Mouse (Mus musculus) cerebellum, adult 9-11 months (tissue): ENCODE data around the gene BC052040.

Source experiments
- DNase-seq: peaks from one replicate; pipeline ENCODE4 v3.0.0; 2022

Gene BC052040

DNA sequence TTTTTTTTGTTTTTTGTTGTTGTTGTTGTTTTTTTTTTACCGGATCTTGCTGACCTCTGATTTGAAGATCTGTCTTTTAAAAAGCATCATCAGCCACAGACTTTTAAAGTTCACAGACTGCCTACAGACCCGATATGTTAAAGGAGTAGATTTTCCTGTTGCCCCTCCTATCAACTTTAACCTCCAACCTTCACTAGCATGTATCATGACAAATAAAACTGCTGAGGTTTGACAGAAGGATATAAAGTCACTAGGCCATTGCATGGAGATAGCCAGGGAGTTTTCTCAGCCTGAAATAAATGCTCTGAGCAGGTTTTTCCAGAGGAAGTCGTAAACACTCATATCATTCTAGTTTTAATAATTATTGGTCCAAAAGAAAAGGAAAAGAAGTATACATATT lies 136.5 kb downstream of the BC052040 start:
- no peak for DNase-seq

DNA sequence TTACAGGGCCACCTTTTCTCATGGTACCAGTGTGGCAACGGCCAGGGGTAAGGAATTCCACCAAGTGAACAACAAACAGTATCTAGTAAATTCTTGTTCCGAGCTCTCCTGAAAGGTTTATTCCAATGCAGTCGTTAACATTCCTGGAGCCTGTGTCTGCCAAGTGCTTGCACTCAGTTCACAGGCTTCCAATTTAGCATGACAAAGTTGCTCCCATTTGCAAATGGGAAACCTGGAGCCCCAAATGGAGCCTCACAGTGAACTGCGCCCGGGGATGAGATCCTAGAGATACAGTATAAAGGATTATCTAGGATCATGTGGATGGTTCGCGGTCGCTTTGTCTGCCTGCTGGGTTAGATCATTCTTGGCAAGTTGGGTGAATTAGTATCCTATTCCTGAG lies 141.9 kb downstream of the BC052040 start:
- DNase-seq, result no peak

DNA sequence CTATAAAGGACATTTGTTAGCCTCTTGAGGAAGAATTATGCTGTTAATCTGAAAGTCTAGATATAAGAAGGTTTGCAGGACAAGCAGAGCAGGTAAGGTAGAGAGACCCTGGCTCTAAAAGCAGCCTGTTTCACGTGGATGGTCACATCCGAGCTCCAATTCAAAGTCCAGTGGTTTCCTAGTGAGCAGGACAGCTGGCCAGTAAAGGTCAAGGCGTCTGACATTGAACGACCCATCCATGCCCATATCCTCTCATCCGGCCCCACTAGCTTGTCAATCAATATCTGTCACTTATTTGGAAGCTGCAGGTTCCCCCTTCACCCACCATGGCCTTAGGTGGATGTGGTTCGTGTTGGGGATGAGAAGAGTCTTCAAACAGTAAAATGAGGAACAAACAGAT lies 142.7 kb downstream of the BC052040 start:
- DNase-seq, result no peak

DNA sequence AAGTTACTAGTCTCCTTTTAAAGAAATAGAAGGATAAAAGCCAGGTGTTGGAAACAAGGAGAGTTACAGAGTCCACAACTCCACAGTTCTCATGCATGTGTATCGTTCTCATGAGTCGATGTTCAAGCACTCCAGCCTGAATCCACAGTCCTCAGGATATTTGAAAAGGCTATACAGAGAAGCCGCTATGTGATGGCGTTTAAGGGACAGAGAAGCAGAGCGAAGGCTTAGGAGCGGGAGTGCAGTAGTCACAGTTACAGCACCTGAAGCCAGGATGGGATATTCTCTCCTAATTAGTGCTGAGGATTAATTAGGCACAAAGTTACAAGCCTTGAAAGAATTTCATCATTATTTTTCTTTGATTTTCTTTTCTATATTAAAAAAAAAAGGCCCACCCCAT lies 143.2 kb downstream of the BC052040 start:
- DNase-seq, result no peak

DNA sequence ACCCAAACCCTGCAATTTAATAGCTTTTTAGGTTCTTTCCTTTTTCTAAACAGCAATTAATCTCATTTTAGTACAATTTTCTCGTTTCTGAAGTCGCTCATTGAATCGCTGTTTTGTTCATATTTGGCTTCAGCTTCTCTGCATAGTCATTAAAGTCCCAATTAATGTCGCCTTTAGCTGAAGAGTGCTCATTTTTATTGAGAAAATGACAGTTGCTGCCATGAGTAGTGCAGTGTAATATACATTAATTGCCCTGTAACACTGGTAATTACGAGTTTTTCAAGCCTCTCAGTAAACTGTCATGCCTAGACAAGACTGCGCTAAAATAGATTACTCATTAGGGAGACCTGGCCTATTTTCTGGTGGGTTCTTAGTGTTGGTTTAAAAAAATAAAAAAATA lies 144.0 kb downstream of the BC052040 start:
- no peak for DNase-seq

DNA sequence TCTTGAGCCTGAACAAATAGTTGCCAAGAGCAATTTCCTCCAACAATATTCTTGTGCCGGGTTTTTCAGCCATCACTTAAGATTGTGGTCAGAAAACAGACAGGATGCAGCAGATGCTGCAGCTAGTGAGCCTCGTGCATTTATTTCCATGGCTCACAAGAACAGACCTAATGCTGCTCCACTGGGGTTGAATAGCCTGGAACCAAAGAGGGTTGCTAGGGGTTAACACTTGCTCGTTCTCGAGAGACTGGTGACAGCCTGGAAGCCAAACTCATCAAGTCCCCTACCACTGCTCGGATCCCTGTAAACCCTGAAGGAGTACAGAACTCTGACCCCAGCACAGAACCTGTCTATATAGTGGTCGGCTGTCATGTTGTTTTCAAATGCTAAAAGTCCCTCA lies 144.4 kb downstream of the BC052040 start:
- no peak for DNase-seq

DNA sequence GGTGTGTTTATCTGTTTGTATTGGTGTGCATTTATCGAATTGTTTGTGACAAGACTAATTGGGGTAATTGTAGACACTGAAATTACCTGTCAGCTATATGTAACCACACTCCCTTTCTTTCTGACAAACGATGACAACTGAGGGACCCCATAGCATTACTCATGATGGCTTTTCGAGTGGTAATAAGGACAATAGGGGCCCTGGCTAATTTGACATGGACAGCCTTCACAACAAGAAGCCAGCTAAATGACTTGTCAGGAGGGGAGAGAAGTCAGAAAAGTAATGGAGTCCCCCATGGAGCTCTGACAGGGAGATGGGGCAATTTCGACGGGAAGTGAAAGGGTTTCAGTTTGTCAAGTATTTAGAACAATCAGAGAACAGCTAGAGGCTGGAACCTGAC lies 145.3 kb downstream of the BC052040 start:
- DNase-seq, result no peak

DNA sequence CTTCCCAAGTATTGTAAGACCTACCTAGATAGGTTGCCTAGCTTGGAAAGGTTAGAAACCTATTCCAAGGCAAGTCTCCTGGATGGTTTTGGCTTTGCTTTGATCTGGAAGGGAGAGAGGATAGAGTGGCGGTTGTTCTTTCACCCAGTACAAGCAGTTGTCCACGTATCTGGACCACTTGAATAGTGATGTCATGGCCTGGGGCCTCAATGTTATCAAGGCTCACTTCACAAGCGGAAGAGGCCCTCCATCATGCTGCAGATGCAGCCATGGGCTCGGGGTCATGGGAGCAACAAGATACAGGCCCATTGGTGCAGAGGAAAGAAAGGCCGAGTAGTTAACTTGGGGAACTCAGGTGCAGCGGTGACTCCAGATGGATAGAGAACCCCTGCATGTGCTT lies 147.1 kb downstream of the BC052040 start:
- DNase-seq, result no peak

DNA sequence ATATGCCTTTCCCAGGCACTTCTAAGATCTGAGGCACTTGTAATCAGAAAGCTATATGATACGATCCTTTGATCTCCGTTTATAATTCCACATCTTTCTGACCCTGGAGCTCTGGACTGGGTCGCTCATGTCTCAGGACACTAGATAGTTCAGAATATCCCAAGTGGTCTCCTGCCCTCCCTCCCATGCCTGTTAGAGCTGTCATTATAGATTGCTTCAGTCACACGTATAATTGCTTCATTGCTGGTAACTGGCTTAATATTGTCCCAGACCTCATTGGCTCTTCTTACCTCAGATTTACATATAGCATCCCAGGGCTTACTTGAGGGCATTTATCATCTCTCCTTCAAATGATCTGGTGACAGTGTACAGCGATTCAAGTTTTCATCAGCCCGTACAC lies 149.0 kb downstream of the BC052040 start:
- DNase-seq, result no peak

DNA sequence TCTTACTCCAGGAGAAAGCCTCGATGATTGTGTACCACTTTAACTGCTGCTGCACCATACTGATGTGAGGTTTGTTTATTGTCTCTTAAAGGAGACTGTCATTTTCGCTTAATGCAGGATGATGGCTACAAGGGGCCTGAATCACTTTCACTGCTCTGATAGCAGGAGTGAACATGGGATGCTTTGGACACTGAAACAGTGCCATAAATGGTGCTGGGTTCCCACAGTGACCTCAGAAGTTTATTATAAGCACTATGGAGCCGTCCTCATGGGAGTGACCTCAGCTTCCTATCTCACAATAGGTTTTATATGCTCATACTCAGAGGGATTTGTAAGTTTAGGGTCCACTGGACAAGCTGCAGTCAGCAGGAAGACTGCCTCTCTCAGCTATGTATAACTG lies 149.7 kb downstream of the BC052040 start:
- DNase-seq, result no peak

DNA sequence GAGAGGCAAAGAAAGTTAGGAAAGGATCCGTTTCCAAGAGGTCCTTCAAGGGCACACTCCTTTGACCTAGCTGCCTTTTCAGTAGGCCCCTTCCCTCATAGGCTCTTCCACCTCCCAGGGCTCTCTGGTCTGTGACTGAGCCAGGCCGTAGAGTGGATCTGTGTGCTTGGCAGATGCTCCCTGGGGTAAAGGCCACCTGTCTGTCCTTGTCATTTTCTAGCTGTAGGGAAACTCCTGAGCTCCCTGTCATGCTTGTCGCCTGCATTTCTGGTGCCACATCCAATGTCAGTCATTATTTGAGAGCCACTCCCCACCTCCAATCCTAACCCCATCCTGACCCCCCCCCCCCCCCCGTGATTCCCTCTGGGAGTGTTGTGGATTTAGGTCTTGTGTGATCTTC lies 151.1 kb downstream of the BC052040 start:
- no peak for DNase-seq

DNA sequence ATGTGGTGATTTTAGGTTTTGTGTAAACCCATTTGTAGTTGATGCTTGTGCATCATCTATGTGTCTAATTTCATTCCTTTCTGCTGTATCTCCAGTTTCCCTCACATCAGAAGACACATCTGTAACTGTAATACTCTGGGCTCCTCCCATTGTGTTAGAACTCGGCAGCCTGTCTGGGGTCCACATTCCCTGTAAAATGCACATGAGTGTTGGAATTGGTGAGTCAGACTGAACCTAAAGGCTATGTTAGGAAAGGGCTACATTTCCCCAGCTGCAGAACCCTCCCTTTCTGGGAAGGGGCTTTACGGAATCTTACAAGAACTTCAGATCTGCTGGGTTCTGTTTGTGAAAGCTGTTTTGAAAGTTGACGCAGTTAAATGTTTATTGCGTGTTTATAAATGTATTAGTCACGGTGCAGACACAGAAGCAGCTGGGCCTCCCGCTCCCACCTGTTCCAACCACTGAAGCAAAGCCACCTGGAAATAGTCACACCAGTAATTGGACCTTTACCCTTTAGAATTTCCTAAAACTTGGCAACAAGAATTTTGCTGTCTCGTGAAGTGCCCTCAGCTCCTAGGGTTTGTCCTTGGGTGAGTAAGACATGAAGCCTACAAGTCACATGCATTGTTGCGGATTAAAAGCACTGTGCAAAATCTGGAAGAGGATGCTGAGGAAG lies 151.6 kb downstream of the BC052040 start:
- DNase-seq, result no peak

DNA sequence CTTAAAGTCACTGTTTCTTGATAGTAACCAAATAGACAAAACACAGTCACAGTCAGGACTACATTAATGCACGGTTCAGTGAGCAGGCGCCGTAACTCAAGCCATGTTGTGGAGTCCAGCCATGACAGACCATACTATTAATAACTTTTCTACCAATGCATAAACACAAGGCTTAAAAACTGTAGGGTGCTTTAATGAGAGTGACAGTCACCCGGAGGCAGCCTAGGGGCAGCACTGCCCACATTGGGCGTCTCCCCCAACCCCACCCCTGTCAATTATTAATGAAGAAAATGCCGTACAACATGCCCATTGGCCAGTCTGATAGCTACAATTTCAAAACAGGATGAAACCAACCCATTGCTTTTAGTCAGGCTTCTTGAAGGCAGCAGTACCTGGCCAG lies 153.3 kb downstream of the BC052040 start:
- no peak for DNase-seq

DNA sequence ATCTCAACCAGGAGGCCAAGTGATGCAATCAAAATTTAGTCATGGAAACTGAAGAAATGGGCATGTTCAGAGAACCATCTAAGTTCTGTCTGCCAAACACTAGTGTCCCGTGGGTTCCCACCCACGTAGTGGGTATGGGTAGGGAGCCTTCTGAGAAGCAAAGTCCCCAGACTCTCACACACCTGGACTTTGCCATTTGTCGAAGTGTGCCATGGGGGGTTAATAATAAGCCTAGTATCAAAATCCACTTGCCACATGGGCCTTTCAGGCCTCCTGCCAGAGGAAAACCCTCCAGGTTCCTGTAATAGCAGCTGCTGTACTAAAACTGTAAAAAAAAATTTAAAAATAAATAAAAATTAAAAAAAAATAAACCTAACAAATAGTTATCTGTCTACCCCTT lies 154.9 kb downstream of the BC052040 start:
- no peak for DNase-seq

DNA sequence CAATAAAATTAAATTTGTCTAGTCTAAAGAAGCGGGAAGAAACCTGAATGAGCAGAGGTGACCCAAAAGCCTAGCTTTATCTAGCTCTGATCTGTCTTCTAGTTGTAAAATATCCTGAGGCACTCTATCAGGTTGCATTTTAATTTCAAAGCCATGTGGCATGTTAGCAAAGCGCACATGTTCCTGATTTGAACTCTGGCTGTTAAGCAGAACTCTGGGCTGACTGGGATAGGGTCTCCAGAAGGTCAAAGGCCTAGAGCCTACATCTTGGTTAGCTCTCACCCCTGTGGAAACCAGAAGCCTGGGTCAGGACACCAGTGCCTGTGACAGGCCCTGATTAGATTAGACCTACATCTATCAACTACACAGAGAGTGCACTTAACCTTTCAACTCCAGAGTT lies 156.4 kb downstream of the BC052040 start:
- DNase-seq, result no peak

DNA sequence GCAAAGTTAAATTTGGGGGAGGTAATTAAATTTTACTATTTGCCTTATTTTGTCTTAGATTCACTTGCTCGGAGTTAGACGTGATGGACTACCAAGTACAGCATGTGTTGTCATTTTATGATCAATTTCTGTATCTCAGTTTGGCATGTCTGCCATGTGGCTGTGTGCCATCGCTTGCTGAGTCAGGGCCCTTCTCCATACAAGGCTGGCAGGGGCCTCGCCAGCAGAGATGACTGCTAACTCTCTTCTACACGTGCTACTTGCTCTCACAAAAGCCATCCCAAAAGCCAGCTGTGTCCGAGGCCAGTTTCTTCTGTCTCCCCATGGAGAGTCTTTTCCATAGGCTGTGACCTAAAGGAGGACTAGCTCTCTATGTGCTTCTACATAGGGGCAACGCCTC lies 160.5 kb downstream of the BC052040 start:
- DNase-seq, result no peak

DNA sequence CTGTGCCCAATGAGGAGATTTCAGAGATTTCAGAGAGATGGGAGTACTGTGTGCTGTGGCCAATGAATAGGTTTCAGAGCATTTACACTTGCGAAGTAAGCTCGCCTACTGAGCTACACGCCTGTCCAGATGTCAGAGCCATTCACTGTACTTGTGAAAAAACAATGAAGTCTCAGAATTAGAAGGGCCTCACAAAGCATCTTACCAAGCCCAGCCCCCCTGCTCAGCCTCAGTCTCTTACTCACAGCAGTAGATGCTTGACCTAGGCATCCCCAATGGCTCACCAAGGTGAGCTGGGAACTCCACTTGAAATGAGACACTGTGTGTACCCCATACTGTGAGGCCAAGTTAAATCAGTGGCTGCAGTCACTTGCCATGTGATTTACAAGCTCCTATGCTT lies 166.1 kb downstream of the BC052040 start:
- DNase-seq, result no peak

DNA sequence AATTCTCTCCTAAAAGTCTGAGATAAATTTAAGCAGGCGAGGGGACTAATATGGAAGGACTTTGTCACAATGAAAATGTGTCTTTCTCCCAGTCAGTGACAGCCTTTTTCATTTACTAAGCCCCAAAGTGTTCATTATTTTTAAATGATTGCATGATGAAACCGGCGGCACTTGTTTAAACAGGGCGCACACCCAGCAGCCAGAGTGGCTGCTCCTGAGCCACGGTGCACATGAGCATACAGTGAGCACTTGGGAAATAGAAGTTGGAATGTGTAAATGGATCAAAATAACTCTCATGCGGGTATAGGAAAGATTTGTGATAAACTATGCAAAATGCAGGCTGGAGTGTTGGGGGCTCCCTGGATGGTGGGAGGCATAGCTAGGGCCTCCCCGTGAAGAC lies 169.7 kb downstream of the BC052040 start:
- no peak for DNase-seq

DNA sequence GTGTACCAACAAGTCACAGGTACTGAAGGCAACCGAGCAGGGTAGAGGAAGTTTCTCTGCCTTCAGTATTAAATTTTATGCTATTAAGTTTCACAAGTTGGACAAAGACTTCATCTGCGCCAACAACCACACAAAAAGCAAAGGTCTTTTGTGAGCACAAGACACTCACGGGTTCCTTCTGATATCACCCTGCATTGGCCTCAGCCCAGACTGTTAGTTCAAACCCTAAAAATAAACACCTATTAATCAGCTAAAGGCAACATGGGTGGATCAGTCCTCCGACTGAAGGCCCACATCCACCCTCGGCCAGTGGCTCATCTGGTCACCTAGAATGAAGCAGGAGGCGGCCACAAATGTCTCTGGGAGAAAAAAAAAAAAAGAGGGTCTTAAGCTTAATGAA lies 176.2 kb downstream of the BC052040 start:
- DNase-seq, result no peak

DNA sequence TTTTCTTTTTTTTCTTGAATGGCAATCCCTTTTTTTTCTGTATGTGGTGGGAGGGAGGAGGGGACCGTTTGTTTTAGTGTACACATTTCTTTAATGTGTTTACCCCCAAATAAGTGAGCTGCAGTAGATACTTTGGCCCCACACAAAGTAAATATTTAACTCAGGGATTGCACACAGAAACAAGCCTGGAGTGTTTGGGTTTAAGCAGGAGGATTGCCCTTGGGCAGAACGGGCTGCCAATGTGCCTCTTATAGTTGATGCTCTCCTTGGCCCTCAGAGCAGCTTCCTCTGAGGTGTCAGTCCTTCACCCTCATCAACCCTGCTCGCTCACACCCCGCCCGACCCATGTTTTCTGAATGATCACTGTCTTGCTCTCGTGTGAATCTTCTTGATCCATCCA lies 177.0 kb downstream of the BC052040 start:
- DNase-seq, result no peak

DNA sequence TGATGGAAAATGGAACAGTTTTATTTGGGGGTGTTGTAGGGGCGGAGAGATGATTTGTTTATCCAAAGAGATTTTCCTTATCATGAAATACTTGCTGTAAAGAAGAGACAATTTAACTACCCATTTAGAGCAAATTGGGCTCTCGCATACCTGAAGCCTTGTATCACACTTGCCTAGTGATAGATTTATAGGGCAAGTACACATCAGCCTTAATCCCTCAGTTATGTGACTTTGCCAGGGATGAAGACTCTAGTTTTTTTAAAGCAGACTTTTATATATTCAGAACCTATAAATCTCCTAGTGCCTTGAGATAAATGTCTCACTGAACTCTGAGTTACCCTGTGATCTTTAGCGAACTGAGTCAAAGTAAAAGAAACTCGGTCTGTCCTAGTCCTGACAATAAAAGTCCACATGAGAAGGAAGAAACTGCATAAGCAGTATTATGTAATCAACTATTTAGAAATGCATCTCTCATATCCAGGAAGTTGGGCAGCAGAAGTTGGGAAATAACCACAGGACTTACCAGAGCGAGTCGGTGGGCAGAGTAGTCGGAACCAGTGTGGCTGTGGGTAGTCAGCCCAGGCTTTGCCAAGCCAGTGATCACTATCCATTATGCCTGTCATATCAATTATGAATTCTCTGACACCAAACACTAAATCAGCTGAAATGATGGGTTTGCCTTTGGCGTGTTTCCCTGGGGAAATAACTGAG lies 183.2 kb downstream of the BC052040 start:
- no peak for DNase-seq

DNA sequence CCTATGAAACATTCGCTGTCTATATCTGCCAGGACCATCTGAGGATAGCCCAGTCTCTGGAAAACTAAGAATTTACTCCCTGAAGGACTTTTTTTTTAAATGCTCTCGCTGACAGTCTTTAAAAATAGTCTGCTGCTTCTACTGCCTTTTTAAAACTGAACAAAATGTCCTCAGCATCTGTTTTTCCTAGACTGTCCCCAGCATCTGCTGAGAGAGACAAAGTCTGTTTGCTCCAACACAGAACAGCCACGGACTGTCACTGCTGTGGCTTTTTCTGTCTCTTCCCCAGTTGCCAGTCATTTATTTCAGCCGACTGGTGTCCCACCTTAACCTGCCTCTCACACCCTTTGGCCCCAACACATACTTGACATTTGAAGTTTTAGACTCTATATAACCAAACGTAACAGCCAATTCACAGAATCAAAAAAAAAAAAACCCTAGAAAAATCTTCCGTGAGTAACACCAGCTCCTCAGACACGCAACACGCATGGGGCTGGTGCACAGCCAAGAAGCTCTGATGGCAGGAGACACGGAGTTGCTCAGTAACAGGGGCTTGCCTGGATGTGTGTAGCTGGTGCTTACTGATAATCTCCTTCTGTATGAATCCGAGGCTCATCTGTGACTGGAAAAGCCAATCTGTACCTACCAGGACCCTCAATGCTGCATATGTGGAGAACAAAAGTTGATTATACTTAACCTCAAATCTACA lies 188.2 kb downstream of the BC052040 start:
- DNase-seq, result no peak

DNA sequence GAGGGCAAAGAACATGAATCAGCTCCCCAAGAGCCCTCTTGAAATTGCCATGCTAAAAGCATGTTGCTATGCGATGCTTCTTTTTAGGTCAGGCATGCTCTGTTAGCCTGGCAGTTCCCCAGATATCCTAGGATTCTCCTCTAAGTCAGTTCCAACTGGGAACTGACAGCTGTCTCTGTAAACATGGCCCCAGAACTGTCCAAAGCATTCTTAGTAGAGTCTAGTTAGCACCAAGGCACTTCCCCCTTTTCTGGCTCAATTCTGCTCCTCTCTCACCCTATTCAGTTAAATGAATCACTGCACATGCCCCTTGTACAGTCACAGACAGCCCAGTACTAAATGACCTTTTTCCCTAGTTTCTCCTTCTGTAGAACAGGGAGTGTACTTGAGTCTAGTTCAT lies 191.2 kb downstream of the BC052040 start:
- DNase-seq, result no peak

DNA sequence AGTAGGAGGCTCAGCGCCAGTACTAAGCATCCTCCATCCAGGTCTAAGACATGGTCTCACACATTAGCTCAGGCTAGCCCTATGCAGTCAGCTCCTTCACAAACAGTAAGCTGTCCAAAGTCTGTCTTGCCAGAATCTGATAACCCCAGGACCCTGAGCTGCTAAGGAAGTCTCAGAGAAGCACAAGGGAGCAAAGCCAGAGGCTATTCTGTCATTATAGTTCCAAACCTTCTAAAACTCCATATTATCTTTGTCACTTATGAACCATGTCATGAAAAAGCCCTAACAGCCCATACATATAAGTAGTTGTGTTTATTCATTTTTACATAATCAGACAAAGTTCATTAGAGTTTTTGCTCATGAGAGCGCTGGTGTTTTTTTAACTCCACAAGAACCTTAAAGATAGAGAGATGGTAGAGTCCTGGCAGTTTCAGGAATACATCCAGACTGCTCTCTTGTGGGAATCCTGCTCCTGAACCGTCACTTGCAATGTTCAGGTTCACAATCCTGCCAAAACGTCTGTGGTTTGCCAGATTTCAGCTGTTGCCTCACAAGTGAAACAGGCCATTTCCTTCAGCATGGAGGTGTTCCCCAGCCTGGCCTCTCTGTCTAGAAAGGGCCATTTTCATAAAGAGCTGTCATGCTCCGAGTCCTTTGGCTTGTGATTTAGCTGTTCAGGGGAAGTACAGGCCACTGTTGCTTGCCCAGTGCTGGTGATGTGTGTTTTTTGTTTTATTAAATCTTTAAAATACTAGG lies 192.8 kb downstream of the BC052040 start:
- no peak for DNase-seq
